Mouse (Mus musculus): Measurements from ENCODE around the gene Tmem38a. TPM values are rescaled to one million over a fixed set of nuclear protein-coding genes. Genes with fewer than 3 reads are reported as not detected.
A peak's percentile ranks its signal among the peaks of the same experiment; 100 is the strongest.

The Tmem38a gene
- polyA plus RNA-seq, 1 experiment from 2014 or later, result 2.3 TPM

DNA sequence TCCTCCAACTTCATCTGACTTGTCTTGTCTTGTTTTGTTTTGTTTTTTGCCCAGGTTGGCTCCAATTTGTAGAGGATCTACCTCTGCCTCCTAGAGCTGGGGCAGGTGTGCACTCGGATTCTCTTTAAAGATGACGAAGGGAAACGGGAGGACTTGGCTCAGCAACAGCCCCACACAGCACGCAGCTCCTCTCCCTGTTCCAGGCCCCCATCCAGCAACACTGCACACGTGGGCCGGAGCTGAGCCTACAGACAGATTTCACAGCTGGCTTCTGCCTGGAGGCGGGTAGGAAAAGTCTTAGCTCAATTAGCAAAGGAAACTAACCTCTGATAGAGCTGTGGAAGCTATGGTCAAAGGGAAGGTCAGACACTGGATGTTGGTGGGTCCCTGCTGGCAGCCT is 17.4 kb downstream of the Tmem38a start:
- WGBS (ENCODE audit: insufficient replicate concordance), result 74% methylated on average over 7 of the region's 7 CpGs

DNA sequence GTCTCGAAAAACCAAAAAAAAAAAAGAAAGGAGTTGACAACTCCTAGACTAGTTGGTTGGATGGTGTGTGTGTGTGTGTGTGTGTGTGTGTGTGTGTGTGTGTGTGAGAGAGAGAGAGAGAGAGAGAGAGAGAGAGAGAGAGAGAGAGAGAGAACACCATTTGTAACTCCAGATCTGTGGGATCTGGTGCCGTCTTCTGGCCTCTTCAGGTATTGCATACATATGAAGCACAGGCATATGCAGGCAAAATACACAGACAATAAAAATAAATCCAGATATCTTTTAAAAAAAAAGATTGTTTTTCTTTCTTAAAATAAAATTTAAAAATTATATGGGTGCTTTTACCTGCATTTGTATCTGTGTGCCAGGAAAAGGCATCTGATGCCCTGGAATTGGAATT is 18.3 kb downstream of the Tmem38a start:
- no peaks in the 10 kb centered on the region for H3K4me1 ChIP-seq (ENCODE audit: insufficient read depth)
- WGBS (ENCODE audit: insufficient replicate concordance), result 42% methylated on average over 2 of the region's 2 CpGs
- no peaks in the 10 kb centered on the region for H3K9me3 ChIP-seq (ENCODE audit: low read length)
- no peak overlapping the region for H3K4me2 ChIP-seq (ENCODE audit: low read depth, low read length)
- peak; percentile 71 for TF ChIP-seq CTCF (IDR thresholded peaks at IDR 0.05; ENCODE audit: low read depth)
- TF ChIP-seq EP300 (IDR thresholded peaks at IDR 0.05; ENCODE audit: low read depth), result no peak
- no peak overlapping the region for H3K4me3 ChIP-seq (ENCODE audit: low read depth, low read length)
- H3K27me3 ChIP-seq (ENCODE audit: insufficient read depth, low read length), result no peaks in the 10 kb centered on the region
- no peak for ATAC-seq
- peak; percentile 57 for DNase-seq
- H3K27ac ChIP-seq (ENCODE audit: low read depth), result no peak overlapping the region
- no peak overlapping the region for H3K9ac ChIP-seq (replicated peaks)
- no peaks in the 10 kb centered on the region for H3K36me3 ChIP-seq (replicated peaks; ENCODE audit: insufficient read depth, low read length)

More for the DNA sequence above, 17.4 kb downstream of the Tmem38a start:
- no peaks in the 10 kb centered on the region for H3K9me3 ChIP-seq (ENCODE audit: low read length)
- H3K4me3 ChIP-seq (ENCODE audit: low read depth, low read length), result no peak overlapping the region
- ATAC-seq (no peak), DNase-seq (no peak)
- no peak overlapping the region for H3K4me2 ChIP-seq (ENCODE audit: low read depth, low read length)
- no peak for TF ChIP-seq CTCF (IDR thresholded peaks at IDR 0.05; ENCODE audit: low read depth)
- no peak for TF ChIP-seq EP300 (IDR thresholded peaks at IDR 0.05; ENCODE audit: low read depth)
- H3K9ac ChIP-seq (replicated peaks), result no peak overlapping the region
- no peak overlapping the region for H3K27ac ChIP-seq (ENCODE audit: low read depth)
- H3K4me1 ChIP-seq (ENCODE audit: insufficient read depth), result no peaks in the 10 kb centered on the region
- no peaks in the 10 kb centered on the region for H3K27me3 ChIP-seq (ENCODE audit: insufficient read depth, low read length)
- no peaks in the 10 kb centered on the region for H3K36me3 ChIP-seq (replicated peaks; ENCODE audit: insufficient read depth, low read length)

Small RNA genes lying within 50 kb of the gene (microRNA-seq; reads per million reads assigned to microRNA genes)
- gene Gm28019, result not detected

Other genes starting within 250 kb of the Tmem38a start
- gene Eps15l1, start 150.6 kb upstream of the Tmem38a start, polyA plus RNA-seq (2015; fragmentation: Nextera tagmentation; extraction: Ambion mirVana), result 9.3 and 10.1 TPM in 2 replicates
- 0.46 and 0.72 TPM in 2 replicates for gene Calr3, start 128.2 kb upstream of the Tmem38a start, polyA plus RNA-seq (2015; fragmentation: Nextera tagmentation; extraction: Ambion mirVana)
- gene 1700030K09Rik, start 128.2 kb upstream of the Tmem38a start, polyA plus RNA-seq (2015; fragmentation: Nextera tagmentation; extraction: Ambion mirVana), result 2.1 and 2.2 TPM in 2 replicates
- gene Cherp, start 96.8 kb upstream of the Tmem38a start, polyA plus RNA-seq (2015; fragmentation: Nextera tagmentation; extraction: Ambion mirVana), result 9.2 and 11.2 TPM in 2 replicates
- gene Slc35e1, start 79.4 kb upstream of the Tmem38a start, polyA plus RNA-seq (2015; fragmentation: Nextera tagmentation; extraction: Ambion mirVana), result 5.8 and 6.0 TPM in 2 replicates
- 4.9 TPM in 2 replicates for gene Med26, start 23.8 kb upstream of the Tmem38a start, polyA plus RNA-seq (2015; fragmentation: Nextera tagmentation; extraction: Ambion mirVana)
- gene Smim7, start 967 bp upstream of the Tmem38a start, polyA plus RNA-seq (2015; fragmentation: Nextera tagmentation; extraction: Ambion mirVana), result 56.1 and 59.3 TPM in 2 replicates
- not detected in 2 replicates for gene Nwd1, start 74.7 kb downstream of the Tmem38a start, polyA plus RNA-seq (2015; fragmentation: Nextera tagmentation; extraction: Ambion mirVana)
- gene Sin3b, start 151.2 kb downstream of the Tmem38a start, polyA plus RNA-seq (2015; fragmentation: Nextera tagmentation; extraction: Ambion mirVana), result 81.1 and 87.7 TPM in 2 replicates
- 2.6 and 3.3 TPM in 2 replicates for gene F2rl3, start 189.8 kb downstream of the Tmem38a start, polyA plus RNA-seq (2015; fragmentation: Nextera tagmentation; extraction: Ambion mirVana)